Mouse (Mus musculus): ENCODE results near the gene Ccdc194.

Ccdc194 gene

GRCm38 (mm10) chr8:71511644-71512043, 13.9 kb downstream of the Ccdc194 start, which contains the start of gene Plvap:
Plvap (minus strand) TSS chr8:71511752.
- no peak for DNase-seq (ENCODE audit: low read depth, low spot score)

GRCm38 (mm10) chr8:71509316-71509715, 16.2 kb downstream of the Ccdc194 start:
- no peak for DNase-seq (ENCODE audit: low read depth, low spot score)

GRCm38 (mm10) chr8:71507589-71508104, 17.9 kb downstream of the Ccdc194 start:
- no peak for DNase-seq (ENCODE audit: low read depth, low spot score)

GRCm38 (mm10) chr8:71505979-71506378, 19.5 kb downstream of the Ccdc194 start:
- DNase-seq (ENCODE audit: low read depth, low spot score): no peak

- no peak for DNase-seq (ENCODE audit: low read depth, low spot score)
Measured at GRCm38 (mm10) chr8:71505326-71505725, 20.2 kb downstream of the Ccdc194 start.

GRCm38 (mm10) chr8:71504349-71504748, 21.2 kb downstream of the Ccdc194 start:
- no peak for DNase-seq (ENCODE audit: low read depth, low spot score)

- DNase-seq (ENCODE audit: low read depth, low spot score): no peak
Measured at GRCm38 (mm10) chr8:71498816-71499690, 26.5 kb downstream of the Ccdc194 start.

GRCm38 (mm10) chr8:71497881-71498501, 27.5 kb downstream of the Ccdc194 start:
- no peak for DNase-seq (ENCODE audit: low read depth, low spot score)

GRCm38 (mm10) chr8:71497077-71497645, 28.4 kb downstream of the Ccdc194 start:
- DNase-seq (ENCODE audit: low read depth, low spot score): no peak

GRCm38 (mm10) chr8:71496481-71496880, 29.0 kb downstream of the Ccdc194 start:
- DNase-seq (ENCODE audit: low read depth, low spot score): no peak

GRCm38 (mm10) chr8:71495811-71496210, 29.7 kb downstream of the Ccdc194 start:
- no peak for DNase-seq (ENCODE audit: low read depth, low spot score)

- DNase-seq (ENCODE audit: low read depth, low spot score): no peak
Measured at GRCm38 (mm10) chr8:71495039-71495438, 30.5 kb downstream of the Ccdc194 start.

- DNase-seq (ENCODE audit: low read depth, low spot score): peak; percentile 86
Measured at GRCm38 (mm10) chr8:71488454-71488853, 37.1 kb downstream of the Ccdc194 start.

- no peak for DNase-seq (ENCODE audit: low read depth, low spot score)
Measured at GRCm38 (mm10) chr8:71487691-71488445, 37.6 kb downstream of the Ccdc194 start, which contains the start of gene Gtpbp3. Gtpbp3 (plus strand) TSS chr8:71488103.

GRCm38 (mm10) chr8:71486136-71486529, 39.4 kb downstream of the Ccdc194 start:
- no peak for DNase-seq (ENCODE audit: low read depth, low spot score)

- DNase-seq (ENCODE audit: low read depth, low spot score): peak; percentile 87
Measured at GRCm38 (mm10) chr8:71485142-71486135, 40.1 kb downstream of the Ccdc194 start, which contains the start of gene Ano8. Ano8 (minus strand) TSS chr8:71485963.

GRCm38 (mm10) chr8:71484736-71485135, 40.8 kb downstream of the Ccdc194 start:
- DNase-seq (ENCODE audit: low read depth, low spot score): no peak

GRCm38 (mm10) chr8:71483932-71484331, 41.6 kb downstream of the Ccdc194 start:
- DNase-seq (ENCODE audit: low read depth, low spot score): no peak

- no peak for DNase-seq (ENCODE audit: low read depth, low spot score)
Measured at GRCm38 (mm10) chr8:71478943-71479342, 46.6 kb downstream of the Ccdc194 start.

- DNase-seq (ENCODE audit: low read depth, low spot score): no peak
Measured at GRCm38 (mm10) chr8:71477196-71477845, 48.2 kb downstream of the Ccdc194 start.
